9 mouse cellular contexts compared by ENCODE assay signal in the genomic region with DNA sequence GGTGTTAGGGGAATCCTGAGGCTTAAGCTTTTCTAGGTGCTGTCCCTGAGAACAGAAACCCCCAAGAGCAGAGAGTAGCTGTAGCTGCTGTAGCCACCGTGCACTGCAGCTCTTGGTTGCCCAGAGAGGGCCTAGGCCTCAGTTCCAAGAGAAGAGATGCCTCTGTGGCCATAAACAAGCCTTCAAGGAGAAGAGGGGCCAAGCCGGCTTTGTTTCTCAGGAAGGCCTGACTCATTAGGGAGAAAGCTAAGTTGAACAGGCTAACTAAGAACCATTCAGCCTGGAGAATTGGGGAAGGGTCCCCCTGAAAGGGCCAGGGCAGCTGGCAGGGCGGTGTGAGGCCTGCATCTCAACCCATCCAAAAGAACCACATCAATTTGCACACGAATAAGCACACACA.
DNase-seq lines count a peak whose midpoint lies in the region; ATAC-seq and TF ChIP-seq lines count a peak whose summit lies in the region.
"Had no signal": no experiment of that assay in that cellular context is flagged by ENCODE, and none has a peak within 500 bp of the region (broad histone marks: within the 10 kb centered on the region; RNA-seq: fewer than 3 reads in every experiment).

No protein-coding gene starts in this region.

- no peak for TF ChIP-seq EP300 in heart, postnatal 0 days (IDR thresholded peaks at IDR 0.05; ENCODE audit: low read depth)
- no peak for TF ChIP-seq EP300 in CH12.LX (IDR thresholded peaks at IDR 0.05; ENCODE audit: low read length)

- 0 out of 2 replicates have a peak overlapping the region, but pooled peaks have one; percentile 48 for H3K27ac ChIP-seq in heart, postnatal 0 days (ENCODE audit: low read depth)
- H3K27ac ChIP-seq in CH12.LX (ENCODE audit: insufficient read depth, low read depth) = peak overlapping the region; percentile 64
- no peak overlapping the region for H3K27ac ChIP-seq in embryonic facial prominence, embryonic 13.5 days
- H3K27ac ChIP-seq in limb, embryonic 10.5 days = peak overlapping the region; percentile 67
- H3K27ac ChIP-seq: embryonic facial prominence, embryonic 15.5 days had no signal

- no peak overlapping the region for H3K4me3 ChIP-seq in heart, postnatal 0 days (ENCODE audit: low read depth, low read length)
- peak overlapping the region in 1 of 3 experiments; percentile 24 for H3K4me3 ChIP-seq in CH12.LX (replicated peaks in 1 of 3; ENCODE audit: low read depth in 2 of 3, low read length in 2 of 3, poor library complexity in 1 of 3)
- H3K4me3 ChIP-seq in embryonic facial prominence, embryonic 13.5 days = no peak overlapping the region
- no peak overlapping the region for H3K4me3 ChIP-seq in limb, embryonic 10.5 days
- H3K4me3 ChIP-seq: embryonic facial prominence, embryonic 15.5 days had no signal

- peaks cover 28% of the 10 kb centered on the region for H3K4me1 ChIP-seq in heart, postnatal 0 days (ENCODE audit: control insufficient read depth, insufficient read depth)
- H3K4me1 ChIP-seq in CH12.LX (ENCODE audit: control insufficient read depth in 1 of 2, insufficient read depth in 2 of 2) = peaks cover 45 to 94% of the 10 kb centered on the region in 2 experiments
- H3K4me1 ChIP-seq in embryonic facial prominence, embryonic 13.5 days = peaks cover 37% of the 10 kb centered on the region
- peaks cover 67% of the 10 kb centered on the region for H3K4me1 ChIP-seq in limb, embryonic 10.5 days

- no peaks in the 10 kb centered on the region for H3K9me3 ChIP-seq in heart, postnatal 0 days (replicated peaks; ENCODE audit: control insufficient read depth, low read length)
- no peaks in the 10 kb centered on the region for H3K9me3 ChIP-seq in CH12.LX (replicated peaks; ENCODE audit: low read length)
- H3K9me3 ChIP-seq in embryonic facial prominence, embryonic 13.5 days = no peaks in the 10 kb centered on the region
- H3K9me3 ChIP-seq in limb, embryonic 10.5 days (replicated peaks) = no peaks in the 10 kb centered on the region
- H3K9me3 ChIP-seq: embryonic facial prominence, embryonic 15.5 days had no signal

- in situ Hi-C loops in CH12.LX (cut with MboI; ENCODE audit: low pct_ligation_motif_present, low pct_unique_long_range_greater_than_20kb, low sequenced_read_pairs) = loop anchor here (10.0 kb wide), 1 partner anchor 55 kb away; no protein-coding TSS in a partner anchor

- no peak overlapping the region for H3K9ac ChIP-seq in heart, postnatal 0 days (replicated peaks; ENCODE audit: low read depth, low read length)
- peak overlapping the region; percentile 43; the same call in 1 of the 2 replicates for H3K9ac ChIP-seq in CH12.LX (ENCODE audit: insufficient read depth, low read depth)
- 0 out of 2 replicates have a peak overlapping the region, but pooled peaks have one; percentile 21 for H3K9ac ChIP-seq in embryonic facial prominence, embryonic 13.5 days
- H3K9ac ChIP-seq: embryonic facial prominence, embryonic 15.5 days had no signal

- no peak for ATAC-seq in heart, postnatal 0 days (ENCODE audit: insufficient read depth, low read depth)
- no peak for ATAC-seq in embryonic facial prominence, embryonic 13.5 days (ENCODE audit: insufficient number of reproducible peaks, insufficient read depth, low FRiP score, low TSS enrichment, low read depth)
- no peak for ATAC-seq in megakaryocyte, adult 5-6 weeks (ENCODE audit: poor library complexity, severe bottlenecking)

- no peak for TF ChIP-seq RAD21 in CH12.LX (IDR thresholded peaks at IDR 0.05; ENCODE audit: low read depth, low read length)

- TF ChIP-seq POLR2A in CH12.LX (IDR thresholded peaks at IDR 0.05; ENCODE audit: low read depth, low read length) = no peak

- H3K27me3 ChIP-seq in heart, postnatal 0 days (ENCODE audit: control insufficient read depth, insufficient read depth, low read length) = no peaks in the 10 kb centered on the region
- H3K27me3 ChIP-seq in CH12.LX (replicated peaks) = no peaks in the 10 kb centered on the region
- H3K27me3 ChIP-seq in embryonic facial prominence, embryonic 13.5 days = no peaks in the 10 kb centered on the region
- H3K27me3 ChIP-seq in limb, embryonic 10.5 days (ENCODE audit: low read depth, poor library complexity, severe bottlenecking) = no peaks in the 10 kb centered on the region
- H3K27me3 ChIP-seq: embryonic facial prominence, embryonic 15.5 days had no signal

- dilution Hi-C loops in CH12.LX (cut with MboI; ENCODE audit: extremely low pct_ligation_motif_present, extremely low pct_unique_long_range_greater_than_20kb, low sequenced_read_pairs) = no loop called here

- intact Hi-C loops in heart, postnatal 36 days (cut with DNase I) = no loop called here

- H3K79me2 ChIP-seq in CH12.LX (replicated peaks; ENCODE audit: control insufficient read depth, extremely low read depth, insufficient read depth, poor library complexity, severe bottlenecking) = peaks cover 17% of the 10 kb centered on the region

- no peak overlapping the region for H3K4me2 ChIP-seq in heart, postnatal 0 days (ENCODE audit: low read depth, low read length)
- no peak overlapping the region for H3K4me2 ChIP-seq in CH12.LX (ENCODE audit: insufficient read depth, low read depth, poor library complexity, severe bottlenecking)
- no peak overlapping the region for H3K4me2 ChIP-seq in embryonic facial prominence, embryonic 13.5 days
- H3K4me2 ChIP-seq: embryonic facial prominence, embryonic 15.5 days had no signal

- 0 out of 2 replicates have a peak, but pooled peaks cover 9% of the 10 kb centered on the region for H3K36me3 ChIP-seq in heart, postnatal 0 days (replicated peaks; ENCODE audit: control insufficient read depth, insufficient read depth, low read length)
- peaks cover 8 to 57% of the 10 kb centered on the region in 2 experiments for H3K36me3 ChIP-seq in CH12.LX (replicated peaks in 1 of 2; ENCODE audit: control insufficient read depth in 1 of 2, insufficient read depth in 1 of 2, low read length in 1 of 2)
- no peaks in the 10 kb centered on the region for H3K36me3 ChIP-seq in embryonic facial prominence, embryonic 13.5 days
- peaks cover 39% of the 10 kb centered on the region for H3K36me3 ChIP-seq in limb, embryonic 10.5 days
- H3K36me3 ChIP-seq: embryonic facial prominence, embryonic 15.5 days had no signal

- no peak for TF ChIP-seq CTCF in heart, postnatal 0 days (IDR thresholded peaks at IDR 0.05; ENCODE audit: low read depth)
- TF ChIP-seq CTCF in CH12.LX (conservative IDR thresholded peaks at IDR 0.05 in 1 of 2, IDR thresholded peaks at IDR 0.05 in 1 of 2; ENCODE audit: low read depth in 2 of 2, low read length in 2 of 2) = no peak

- 71% methylated on average over 4 of the region's 4 CpGs for WGBS in heart, postnatal 0 days
- 52% methylated on average over 4 of the region's 4 CpGs for WGBS in embryonic facial prominence, embryonic 13.5 days
- 50% methylated on average over 4 of the region's 4 CpGs for WGBS in limb, embryonic 10.5 days

- DNase-seq in heart, postnatal 0 days (ENCODE audit: low spot score) = no peak
- no peak for DNase-seq in heart, postnatal 36 days
- DNase-seq in CH12.LX (ENCODE audit: extremely low read depth) = no peak
- no peak for DNase-seq in limb, embryonic 10.5 days (ENCODE audit: low spot score)
- DNase-seq in urinary bladder, adult 18-20 months (ENCODE audit: low spot score in 2 of 2) = no peak
- DNase-seq in cerebellum, adult 11 months = no peak

TF ChIP-seq in CH12.LX, 34 proteins besides CTCF, POLR2A, EP300 and RAD21:
- TF ChIP-seq USF1 (IDR thresholded peaks at IDR 0.05; ENCODE audit: low read depth, low read length) = no peak
- TF ChIP-seq HCFC1 (IDR thresholded peaks at IDR 0.05; ENCODE audit: low read depth, low read length) = no peak
- TF ChIP-seq ELF1 (IDR thresholded peaks at IDR 0.05; ENCODE audit: low read depth, low read length) = no peak
- TF ChIP-seq JUND (conservative IDR thresholded peaks at IDR 0.05; ENCODE audit: low read depth, low read length) = no peak
- TF ChIP-seq ZMIZ1 (IDR thresholded peaks at IDR 0.05; ENCODE audit: low read depth, low read length) = no peak
- TF ChIP-seq KAT2A (IDR thresholded peaks at IDR 0.05; ENCODE audit: insufficient replicate concordance, low read length) = no peak
- TF ChIP-seq MEF2A (IDR thresholded peaks at IDR 0.05; ENCODE audit: borderline replicate concordance, low read depth, low read length) = 0 out of 2 replicates have a peak, but pooled peaks have one; percentile 35
- no peak for TF ChIP-seq MAX (IDR thresholded peaks at IDR 0.05; ENCODE audit: low read length)
- TF ChIP-seq USF2 (conservative IDR thresholded peaks at IDR 0.05; ENCODE audit: low read depth, low read length) = no peak
- no peak for TF ChIP-seq TBP (conservative IDR thresholded peaks at IDR 0.05; ENCODE audit: low read depth, low read length)
- TF ChIP-seq POLR2AphosphoS2 (IDR thresholded peaks at IDR 0.05; ENCODE audit: low read depth, low read length) = no peak
- TF ChIP-seq BHLHE40 (IDR thresholded peaks at IDR 0.05; ENCODE audit: low read depth, low read length) = no peak
- TF ChIP-seq MXI1 (IDR thresholded peaks at IDR 0.05; ENCODE audit: low read depth, low read length) = 0 out of 2 replicates have a peak, but pooled peaks have one; percentile 45
- no peak for TF ChIP-seq MYC (IDR thresholded peaks at IDR 0.05; ENCODE audit: low read depth, low read length)
- no peak; the same call in 1 of the 2 replicates for TF ChIP-seq CHD1 (IDR thresholded peaks at IDR 0.05; ENCODE audit: low read depth, low read length)
- no peak for TF ChIP-seq ZKSCAN1 (IDR thresholded peaks at IDR 0.05; ENCODE audit: borderline replicate concordance, low read depth, low read length)
- TF ChIP-seq CHD2 (IDR thresholded peaks at IDR 0.05; ENCODE audit: low read length) = no peak
- no peak for TF ChIP-seq NRF1 (IDR thresholded peaks at IDR 0.05; ENCODE audit: low read depth, low read length)
- TF ChIP-seq IRF4 (IDR thresholded peaks at IDR 0.05; ENCODE audit: low read depth, low read length) = peak; percentile 36; the same call in 1 of the 2 replicates
- no peak for TF ChIP-seq NELFE (IDR thresholded peaks at IDR 0.05; ENCODE audit: low read depth, low read length)
- TF ChIP-seq RCOR1 (conservative IDR thresholded peaks at IDR 0.05; ENCODE audit: low read depth, low read length) = no peak
- TF ChIP-seq GABPA (IDR thresholded peaks at IDR 0.05; ENCODE audit: insufficient replicate concordance, low read depth, low read length) = no peak
- no peak for TF ChIP-seq JUN (IDR thresholded peaks at IDR 0.05; ENCODE audit: insufficient read depth, low read depth, low read length)
- TF ChIP-seq MAZ (IDR thresholded peaks at IDR 0.05; ENCODE audit: low read depth, low read length) = no peak
- TF ChIP-seq ZC3H11A (IDR thresholded peaks at IDR 0.05; ENCODE audit: low read depth, low read length) = no peak
- TF ChIP-seq UBTF (IDR thresholded peaks at IDR 0.05; ENCODE audit: low read depth, low read length) = no peak
- no peak for TF ChIP-seq SMC3 (IDR thresholded peaks at IDR 0.05; ENCODE audit: low read depth, low read length)
- TF ChIP-seq ZNF384 (IDR thresholded peaks at IDR 0.05; ENCODE audit: low read depth, low read length) = no peak
- TF ChIP-seq TCF12 (IDR thresholded peaks at IDR 0.05; ENCODE audit: low read depth, low read length) = peak; percentile 31; the same call in 1 of the 2 replicates
